Mouse (Mus musculus) hindbrain, postnatal 0 days (tissue): ENCODE measurements around the gene Gpc3. TPM values are rescaled to one million over a fixed set of nuclear protein-coding genes. Genes with fewer than 3 reads are reported as not detected.

Experiments used
- ATAC-seq: fragments of 200-750 bp; cut with Nextera tagmentation; 2 replicates; pipeline ENCODE4 v1.8.0; 2017; ENCODE audit warnings: mild to moderate bottlenecking, moderate TSS enrichment, moderate library complexity
- DNase-seq: peaks from one replicate; pipeline ENCODE4 v3.0.0-alpha.2; 2015; ENCODE audit warnings: low spot score
- H3K27ac ChIP-seq: fragments of 300-500 bp; sonication (generic); 2 replicates; pipeline ENCODE4 v1.5.1; 2014; ENCODE audit warnings: mild to moderate bottlenecking
- H3K27me3 ChIP-seq: fragments of 300-500 bp; sonication (generic); 2 replicates; pipeline ENCODE4 v1.6.1; 2014; ENCODE audit warnings: low read length, mixed read lengths; ENCODE audit not compliant: insufficient read depth
- H3K36me3 ChIP-seq: fragments of 300-500 bp; sonication (generic); 2 replicates; pipeline ENCODE4 v1.6.1; 2014; ENCODE audit warnings: low read length, mixed read lengths; ENCODE audit not compliant: insufficient read depth
- H3K4me1 ChIP-seq: fragments of 300-500 bp; sonication (generic); 2 replicates; pipeline ENCODE4 v1.6.1; 2014; ENCODE audit warnings: antibody characterized with exemption, low read length, mixed read lengths; ENCODE audit not compliant: insufficient read depth
- H3K4me2 ChIP-seq: fragments of 300-500 bp; sonication (generic); 2 replicates; pipeline ENCODE4 v1.6.1; 2014; ENCODE audit warnings: low read depth, mild to moderate bottlenecking, low read length, moderate library complexity, mixed read lengths
- H3K4me3 ChIP-seq: fragments of 300-500 bp; sonication (generic); 2 replicates; pipeline ENCODE4 v1.5.1; 2014; ENCODE audit warnings: low read length
- H3K9ac ChIP-seq: fragments of 300-500 bp; sonication (generic); replicated peaks from 2 replicates; pipeline ENCODE4 v1.6.1; 2014; ENCODE audit warnings: mild to moderate bottlenecking, low read length, moderate library complexity, mixed read lengths
- H3K9me3 ChIP-seq: fragments of 300-500 bp; sonication (generic); 2 replicates; pipeline ENCODE4 v1.6.1; 2016; ENCODE audit warnings: low read length, mixed read lengths
- CTCF ChIP-seq: IDR thresholded peaks from 2 replicates; pipeline ENCODE4 v1.5.1; 2016; ENCODE audit warnings: antibody characterized with exemption, control low read depth, low read depth
- WGBS: fragments of 180-500 bp; shearing (Covaris S2); extraction: QIAGEN DNeasy Blood & Tissue Kit; methylation state at CpG from one replicate; pipeline ENCODE4 v1.1.7; 2014; 5-methylcytosine and 5-hydroxymethylcytosine counted together
- polyA plus RNA-seq: library from polyadenylated mRNA; unstranded; fragments of >200 nt; fragmentation: Nextera tagmentation; extraction: Ambion mirVana; gene quantifications from 2 replicates; pipeline ENCODE4 v1.2.1, GENCODE M21; 2015
- total RNA-seq: library from RNA; depleted of rRNA; stranded (reverse); fragments of >200 nt; gene quantifications from 2 replicates; pipeline ENCODE4 v1.2.3, GENCODE M21; 2014

The Gpc3 gene
- total and polyA plus RNA-seq, 2 experiments from 2014 or later: 33.3 to 86.1 TPM

- Histone ChIP-seq H3K9ac (no peak overlapping the region), H3K27ac (no peak overlapping the region), H3K9me3 (no peaks in the 10 kb centered on the region), H3K27me3 (no peaks in the 10 kb centered on the region), H3K4me2 (no peak overlapping the region), H3K4me1 (no peaks in the 10 kb centered on the region), H3K4me3 (no peak overlapping the region), H3K36me3 (no peaks in the 10 kb centered on the region)
- TF ChIP-seq CTCF: no peak
- ATAC-seq (no peak), DNase-seq (no peak)
- 81% methylated on average over 4 of the region's 4 CpGs for WGBS
Observed at GRCm38 (mm10) chrX:52559995-52560394, 53.8 kb downstream of the Gpc3 start.

GRCm38 (mm10) chrX:52558526-52558925 lies 55.2 kb downstream of the Gpc3 start:
- no peak overlapping the region for H3K4me3 ChIP-seq
- H3K9ac ChIP-seq: no peak overlapping the region
- H3K36me3 ChIP-seq: no peaks in the 10 kb centered on the region
- DNase-seq (no peak), ATAC-seq (no peak)
- H3K27me3 ChIP-seq: no peaks in the 10 kb centered on the region
- H3K27ac ChIP-seq: no peak overlapping the region
- H3K4me1 ChIP-seq: no peaks in the 10 kb centered on the region
- no peak overlapping the region for H3K4me2 ChIP-seq
- H3K9me3 ChIP-seq: no peaks in the 10 kb centered on the region
- WGBS: 71% methylated on average over 5 of the region's 5 CpGs
- TF ChIP-seq CTCF: no peak

GRCm38 (mm10) chrX:52557489-52557888 lies 56.3 kb downstream of the Gpc3 start:
- Histone ChIP-seq H3K4me3 (no peak overlapping the region), H3K4me1 (no peaks in the 10 kb centered on the region), H3K9ac (no peak overlapping the region), H3K36me3 (no peaks in the 10 kb centered on the region), H3K4me2 (no peak overlapping the region), H3K9me3 (no peaks in the 10 kb centered on the region), H3K27me3 (no peaks in the 10 kb centered on the region), H3K27ac (no peak overlapping the region)
- DNase-seq (no peak), ATAC-seq (no peak)
- WGBS: 89% methylated on average over 6 of the region's 6 CpGs
- TF ChIP-seq CTCF: no peak

GRCm38 (mm10) chrX:52551296-52551695 lies 62.5 kb downstream of the Gpc3 start:
- ATAC-seq (no peak), DNase-seq (no peak)
- Histone ChIP-seq H3K9me3 (no peaks in the 10 kb centered on the region), H3K27me3 (no peaks in the 10 kb centered on the region), H3K36me3 (no peaks in the 10 kb centered on the region), H3K4me2 (no peak overlapping the region), H3K27ac (no peak overlapping the region), H3K4me1 (no peaks in the 10 kb centered on the region), H3K9ac (no peak overlapping the region), H3K4me3 (no peak overlapping the region)
- no peak for TF ChIP-seq CTCF
- WGBS: 58% methylated on average over 1 of the region's 1 CpGs

GRCm38 (mm10) chrX:52544623-52545022 lies 69.1 kb downstream of the Gpc3 start:
- H3K27me3 ChIP-seq: no peaks in the 10 kb centered on the region
- no peak for TF ChIP-seq CTCF
- 72% methylated on average over 3 of the region's 3 CpGs for WGBS
- H3K4me3 ChIP-seq: no peak overlapping the region
- no peaks in the 10 kb centered on the region for H3K9me3 ChIP-seq
- no peak overlapping the region for H3K9ac ChIP-seq
- no peaks in the 10 kb centered on the region for H3K4me1 ChIP-seq
- no peak overlapping the region for H3K27ac ChIP-seq
- H3K4me2 ChIP-seq: no peak overlapping the region
- DNase-seq (no peak), ATAC-seq (no peak)
- no peaks in the 10 kb centered on the region for H3K36me3 ChIP-seq

GRCm38 (mm10) chrX:52537282-52537681 lies 76.5 kb downstream of the Gpc3 start:
- Histone ChIP-seq H3K9ac (no peak overlapping the region), H3K4me1 (no peaks in the 10 kb centered on the region), H3K36me3 (no peaks in the 10 kb centered on the region), H3K4me2 (no peak overlapping the region), H3K9me3 (no peaks in the 10 kb centered on the region), H3K27me3 (no peaks in the 10 kb centered on the region), H3K27ac (no peak overlapping the region), H3K4me3 (no peak overlapping the region)
- ATAC-seq: no peak
- no peak for TF ChIP-seq CTCF
- no peak for DNase-seq
- WGBS: 82% methylated on average over 5 of the region's 5 CpGs

GRCm38 (mm10) chrX:52533766-52534165 lies 80.0 kb downstream of the Gpc3 start:
- WGBS: 91% methylated on average over 1 of the region's 1 CpGs
- no peak for TF ChIP-seq CTCF
- no peak for DNase-seq
- Histone ChIP-seq H3K9me3 (no peaks in the 10 kb centered on the region), H3K36me3 (no peaks in the 10 kb centered on the region), H3K4me3 (no peak overlapping the region), H3K4me2 (no peak overlapping the region), H3K4me1 (no peaks in the 10 kb centered on the region), H3K9ac (no peak overlapping the region), H3K27ac (no peak overlapping the region), H3K27me3 (no peaks in the 10 kb centered on the region)
- ATAC-seq: no peak

- Histone ChIP-seq H3K4me3 (no peak overlapping the region), H3K27me3 (no peaks in the 10 kb centered on the region), H3K9me3 (no peaks in the 10 kb centered on the region), H3K4me1 (no peaks in the 10 kb centered on the region), H3K9ac (no peak overlapping the region), H3K36me3 (no peaks in the 10 kb centered on the region), H3K27ac (no peak overlapping the region), H3K4me2 (no peak overlapping the region)
- DNase-seq: peak; percentile 4
- no peak for TF ChIP-seq CTCF
- ATAC-seq: no peak
- 52% methylated on average over 4 of the region's 4 CpGs for WGBS
Observed at GRCm38 (mm10) chrX:52533098-52533497, 80.7 kb downstream of the Gpc3 start.
